Mouse (Mus musculus): ENCODE data around the gene Ttc28. TPM values are rescaled to one million over a fixed set of nuclear protein-coding genes. Genes with fewer than 3 reads are reported as not detected.

Gene Ttc28
- total RNA-seq, 2 experiments from 2014 or later = 0.50 to 2.0 TPM

GRCm38 (mm10) chr5:110879042-110879441, 561 bp upstream of the Ttc28 start:
- no peak for ATAC-seq (replicated peaks; ENCODE audit: poor library complexity)

- ATAC-seq (replicated peaks; ENCODE audit: poor library complexity) = no peak
These were observed 9.0 kb downstream of the Ttc28 start for GRCm38 (mm10) chr5:110888596-110888995.

GRCm38 (mm10) chr5:110889945-110890344, 10.3 kb downstream of the Ttc28 start:
- no peak for ATAC-seq (replicated peaks; ENCODE audit: poor library complexity)

GRCm38 (mm10) chr5:110890561-110890960, 11.0 kb downstream of the Ttc28 start:
- no peak for ATAC-seq (replicated peaks; ENCODE audit: poor library complexity)

GRCm38 (mm10) chr5:110897114-110897788, 17.6 kb downstream of the Ttc28 start:
- ATAC-seq (replicated peaks; ENCODE audit: poor library complexity) = no peak

- ATAC-seq (replicated peaks; ENCODE audit: poor library complexity) = no peak
These were observed 18.6 kb downstream of the Ttc28 start for GRCm38 (mm10) chr5:110898169-110898568.

- ATAC-seq (replicated peaks; ENCODE audit: poor library complexity) = no peak
These were observed 19.2 kb downstream of the Ttc28 start for GRCm38 (mm10) chr5:110898785-110899184.

GRCm38 (mm10) chr5:110900331-110900730, 20.7 kb downstream of the Ttc28 start:
- no peak for ATAC-seq (replicated peaks; ENCODE audit: poor library complexity)

GRCm38 (mm10) chr5:110906708-110907107, 27.1 kb downstream of the Ttc28 start:
- no peak for ATAC-seq (replicated peaks; ENCODE audit: poor library complexity)

- no peak for ATAC-seq (replicated peaks; ENCODE audit: poor library complexity)
These were observed 29.3 kb downstream of the Ttc28 start for GRCm38 (mm10) chr5:110908879-110909278.

GRCm38 (mm10) chr5:110909955-110910589, 30.5 kb downstream of the Ttc28 start:
- ATAC-seq (replicated peaks; ENCODE audit: poor library complexity) = no peak

- no peak for ATAC-seq (replicated peaks; ENCODE audit: poor library complexity)
These were observed 35.3 kb downstream of the Ttc28 start for GRCm38 (mm10) chr5:110914859-110915258.

- ATAC-seq (replicated peaks; ENCODE audit: poor library complexity) = no peak
These were observed 36.6 kb downstream of the Ttc28 start for GRCm38 (mm10) chr5:110916241-110916640.

GRCm38 (mm10) chr5:110919541-110919940, 39.9 kb downstream of the Ttc28 start:
- no peak for ATAC-seq (replicated peaks; ENCODE audit: poor library complexity)

GRCm38 (mm10) chr5:110923336-110923735, 43.7 kb downstream of the Ttc28 start:
- no peak for ATAC-seq (replicated peaks; ENCODE audit: poor library complexity)

GRCm38 (mm10) chr5:110924636-110925035, 45.0 kb downstream of the Ttc28 start:
- no peak for ATAC-seq (replicated peaks; ENCODE audit: poor library complexity)

GRCm38 (mm10) chr5:110925804-110926203, 46.2 kb downstream of the Ttc28 start:
- no peak for ATAC-seq (replicated peaks; ENCODE audit: poor library complexity)

- ATAC-seq (replicated peaks; ENCODE audit: poor library complexity) = no peak
These were observed 48.7 kb downstream of the Ttc28 start for GRCm38 (mm10) chr5:110928289-110928688.

- ATAC-seq (replicated peaks; ENCODE audit: poor library complexity) = no peak
These were observed 49.7 kb downstream of the Ttc28 start for GRCm38 (mm10) chr5:110929306-110929705.

- ATAC-seq (replicated peaks; ENCODE audit: poor library complexity) = no peak
These were observed 57.0 kb downstream of the Ttc28 start for GRCm38 (mm10) chr5:110936606-110937005.

- ATAC-seq (replicated peaks; ENCODE audit: poor library complexity) = no peak
These were observed 64.7 kb downstream of the Ttc28 start for GRCm38 (mm10) chr5:110944326-110944725.
